ENCODE assay signal across 23 mouse cellular contexts in the genomic region with DNA sequence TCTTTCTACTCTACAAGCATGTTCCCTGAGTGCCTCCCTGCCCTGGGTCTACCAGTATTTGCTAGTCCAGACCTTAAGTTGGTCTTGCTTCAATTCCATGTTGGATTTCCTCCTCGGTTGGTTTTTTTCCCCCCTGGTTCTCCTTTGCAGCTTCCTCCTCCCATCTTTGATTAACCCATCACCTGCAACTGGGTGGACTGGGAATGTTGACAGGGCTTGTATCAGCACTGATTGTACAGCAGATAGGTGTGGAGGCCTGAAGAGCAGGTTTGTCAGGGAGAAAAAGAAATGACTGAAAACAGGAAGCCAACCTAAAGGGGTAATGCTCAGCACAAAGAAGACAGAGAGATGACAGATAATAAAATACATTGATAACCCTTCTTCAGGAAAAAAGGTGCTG.
A peak's percentile ranks its signal among the peaks of the same experiment; 100 is the strongest.
DNase-seq lines count a peak whose midpoint lies in the region; ATAC-seq and TF ChIP-seq lines count a peak whose summit lies in the region.
"Had no signal": no experiment of that assay in that cellular context is flagged by ENCODE, and none has a peak within 500 bp of the region (broad histone marks: within the 10 kb centered on the region; RNA-seq: fewer than 3 reads in every experiment).

No protein-coding gene starts in this region.

- H3K27ac ChIP-seq in intestine, embryonic 16.5 days (ENCODE audit: low read length) = peak overlapping the region; percentile 24; the same call in 1 of the 2 replicates
- no peak overlapping the region for H3K27ac ChIP-seq in intestine, postnatal 0 days (ENCODE audit: low read depth, low read length)
- H3K27ac ChIP-seq in stomach, embryonic 16.5 days (ENCODE audit: low read length) = peak overlapping the region; percentile 84
- H3K27ac ChIP-seq: embryonic facial prominence, embryonic 13.5 days; forebrain, embryonic 10.5 days; forebrain, embryonic 13.5 days; heart, embryonic 13.5 days; hindbrain, embryonic 12.5 days; hindbrain, embryonic 15.5 days had no signal

- no peaks in the 10 kb centered on the region for H3K36me3 ChIP-seq in intestine, embryonic 16.5 days (ENCODE audit: control insufficient read depth, insufficient read depth, low read length)
- H3K36me3 ChIP-seq in intestine, postnatal 0 days (ENCODE audit: control insufficient read depth, insufficient read depth) = no peaks in the 10 kb centered on the region
- H3K36me3 ChIP-seq in stomach, embryonic 16.5 days (ENCODE audit: control insufficient read depth, insufficient read depth, low read length) = no peaks in the 10 kb centered on the region
- H3K36me3 ChIP-seq: embryonic facial prominence, embryonic 13.5 days; forebrain, embryonic 10.5 days; heart, embryonic 13.5 days; hindbrain, embryonic 12.5 days; hindbrain, embryonic 15.5 days had no signal

- no peak overlapping the region for H3K4me3 ChIP-seq in intestine, embryonic 16.5 days (ENCODE audit: low read length)
- H3K4me3 ChIP-seq in intestine, postnatal 0 days (ENCODE audit: low read depth, low read length) = no peak overlapping the region
- no peak overlapping the region for H3K4me3 ChIP-seq in stomach, embryonic 16.5 days (replicated peaks; ENCODE audit: low read length)
- H3K4me3 ChIP-seq: embryonic facial prominence, embryonic 13.5 days; forebrain, embryonic 10.5 days; forebrain, embryonic 13.5 days; heart, embryonic 13.5 days; hindbrain, embryonic 12.5 days; hindbrain, embryonic 15.5 days had no signal

- H3K4me2 ChIP-seq in intestine, embryonic 16.5 days (ENCODE audit: low read depth, low read length) = no peak overlapping the region
- H3K4me2 ChIP-seq in intestine, postnatal 0 days (replicated peaks; ENCODE audit: low read depth) = no peak overlapping the region
- H3K4me2 ChIP-seq in stomach, embryonic 16.5 days (ENCODE audit: low read depth, low read length) = 0 out of 2 replicates have a peak overlapping the region, but pooled peaks have one; percentile 3
- H3K4me2 ChIP-seq: embryonic facial prominence, embryonic 13.5 days; forebrain, embryonic 13.5 days; heart, embryonic 13.5 days; hindbrain, embryonic 12.5 days; hindbrain, embryonic 15.5 days had no signal

- peak; percentile 57 for DNase-seq in urinary bladder, postnatal 14 days (ENCODE audit: low spot score)
- DNase-seq in urinary bladder, adult 2 months (ENCODE audit: low spot score) = no peak
- no peak for DNase-seq in kidney, postnatal 10 days
- DNase-seq: adrenal gland, adult 2 months; adrenal gland, postnatal 14 days; cerebellum, adult 11 months; cerebellum, adult 2 months; cerebellum, adult 9-11 months; cerebellum, postnatal 25 days; forebrain, postnatal 0 days; gastrocnemius, postnatal 25 days; heart, adult 18-20 months; heart, postnatal 14 days had no signal

- H3K4me1 ChIP-seq in intestine, embryonic 16.5 days (ENCODE audit: control insufficient read depth, insufficient read depth, low read length) = peaks cover 39% of the 10 kb centered on the region
- H3K4me1 ChIP-seq in intestine, postnatal 0 days (replicated peaks; ENCODE audit: control insufficient read depth, insufficient read depth, low read length) = peaks cover 6% of the 10 kb centered on the region; the same call in 1 of the 2 replicates
- peaks cover 39% of the 10 kb centered on the region for H3K4me1 ChIP-seq in stomach, embryonic 16.5 days (ENCODE audit: control insufficient read depth, insufficient read depth, low read length)

- no peaks in the 10 kb centered on the region for H3K27me3 ChIP-seq in intestine, embryonic 16.5 days (replicated peaks; ENCODE audit: control insufficient read depth, insufficient read depth, low read length)
- H3K27me3 ChIP-seq in intestine, postnatal 0 days (replicated peaks; ENCODE audit: control insufficient read depth, insufficient read depth, low read length) = no peaks in the 10 kb centered on the region
- no peaks in the 10 kb centered on the region for H3K27me3 ChIP-seq in stomach, embryonic 16.5 days (ENCODE audit: control insufficient read depth, insufficient read depth, low read length)
- H3K27me3 ChIP-seq: embryonic facial prominence, embryonic 13.5 days; forebrain, embryonic 13.5 days; heart, embryonic 13.5 days; hindbrain, embryonic 12.5 days; hindbrain, embryonic 15.5 days had no signal

- H3K9me3 ChIP-seq in intestine, embryonic 16.5 days (ENCODE audit: control insufficient read depth, low read length) = no peaks in the 10 kb centered on the region
- no peaks in the 10 kb centered on the region for H3K9me3 ChIP-seq in intestine, postnatal 0 days (ENCODE audit: control insufficient read depth)
- H3K9me3 ChIP-seq in stomach, embryonic 16.5 days (replicated peaks; ENCODE audit: control insufficient read depth, low read length) = no peaks in the 10 kb centered on the region
- H3K9me3 ChIP-seq: embryonic facial prominence, embryonic 13.5 days; forebrain, embryonic 10.5 days; forebrain, embryonic 13.5 days; heart, embryonic 13.5 days; hindbrain, embryonic 12.5 days; hindbrain, embryonic 15.5 days had no signal

- ATAC-seq in intestine, embryonic 16.5 days = no peak
- no peak for ATAC-seq in intestine, postnatal 0 days
- ATAC-seq in stomach, embryonic 16.5 days (ENCODE audit: insufficient read depth, low FRiP score) = no peak
- ATAC-seq: CD4-positive, CD25-positive, alpha-beta regulatory T cell, adult 4 months; forebrain, embryonic 13.5 days; forebrain, postnatal 0 days had no signal

- WGBS in intestine, embryonic 16.5 days = 34% methylated on average over 1 of the region's 1 CpGs
- WGBS in intestine, postnatal 0 days = 24% methylated on average over 1 of the region's 1 CpGs
- WGBS in stomach, embryonic 16.5 days = 43% methylated on average over 1 of the region's 1 CpGs

- TF ChIP-seq CTCF in intestine, postnatal 0 days (IDR thresholded peaks at IDR 0.05; ENCODE audit: low read depth) = no peak

- H3K9ac ChIP-seq in intestine, embryonic 16.5 days (ENCODE audit: low read depth, low read length) = no peak overlapping the region
- H3K9ac ChIP-seq in intestine, postnatal 0 days (ENCODE audit: low read depth, low read length) = no peak overlapping the region
- no peak overlapping the region; the same call in 1 of the 2 replicates for H3K9ac ChIP-seq in stomach, embryonic 16.5 days (ENCODE audit: low read length)
- H3K9ac ChIP-seq: embryonic facial prominence, embryonic 13.5 days; forebrain, embryonic 13.5 days; forebrain, postnatal 0 days; heart, embryonic 13.5 days; hindbrain, embryonic 12.5 days; hindbrain, embryonic 15.5 days had no signal
